Mouse (Mus musculus) testis, adult 2 months (tissue): ENCODE measurements around the gene Cgas.

ENCODE experiments used
- CTCF ChIP-seq: fragments of 200-500 bp; IDR thresholded peaks from 2 replicates; pipeline ENCODE4 v1.5.1; 2012; ENCODE audit warnings: low read depth, mild to moderate bottlenecking, inconsistent platforms, low read length, moderate library complexity; ENCODE audit not compliant: control insufficient read depth, insufficient read depth, insufficient replicate concordance
- POLR2A ChIP-seq: fragments of 200-500 bp; IDR thresholded peaks from 2 replicates; pipeline ENCODE4 v1.6.1; 2012; ENCODE audit warnings: low read depth, mild to moderate bottlenecking, inconsistent platforms, low read length, moderate library complexity; ENCODE audit not compliant: control insufficient read depth

GRCm38 (mm10) chr9:78428185-78428584 is 14.9 kb downstream of the Cgas start:
- 0 out of 2 replicates have a peak, but pooled peaks have one; percentile 0 for TF ChIP-seq CTCF
- TF ChIP-seq POLR2A: no peak
